Mouse (Mus musculus) right cerebral cortex, postnatal 4 days (tissue): ENCODE data around the gene Dnah7a.
A peak's percentile ranks its signal among the peaks of the same experiment; 100 is the strongest.
"Not testable (repeated sequence)": the region's sequence is repeated elsewhere in the genome, so short reads cannot be mapped to it uniquely, and the experiment has no call there.

Experiments used
- DNase-seq: peaks from one replicate; pipeline ENCODE4 v3.0.0-alpha.2; 2022

Dnah7a gene

DNA sequence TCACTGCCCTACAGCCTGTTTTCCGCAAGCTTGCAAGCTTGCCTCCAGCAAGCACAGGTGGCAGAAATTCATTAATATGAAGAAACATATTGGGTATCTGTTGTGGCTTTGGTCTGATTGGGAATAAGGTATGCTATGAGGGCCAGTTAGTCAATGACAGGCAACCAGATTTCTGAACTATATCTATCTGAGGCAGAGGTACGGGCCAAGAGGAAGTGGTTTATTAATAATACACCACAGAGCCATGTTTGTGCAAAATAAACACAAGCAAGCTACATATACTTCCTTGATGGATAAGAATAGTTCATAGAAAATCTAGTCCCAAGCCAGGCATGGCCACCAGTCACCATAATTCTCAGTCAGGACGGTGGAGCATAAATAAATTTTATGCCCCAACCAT, 328.9 kb downstream of the Dnah7a start:
- no peak for DNase-seq

- not testable (repeated sequence) for DNase-seq
Observed at GRCm38 (mm10) chr1:53375965-53376364, 330.6 kb downstream of the Dnah7a start.

GRCm38 (mm10) chr1:53358988-53359387, 347.6 kb downstream of the Dnah7a start:
- no peak for DNase-seq

DNA sequence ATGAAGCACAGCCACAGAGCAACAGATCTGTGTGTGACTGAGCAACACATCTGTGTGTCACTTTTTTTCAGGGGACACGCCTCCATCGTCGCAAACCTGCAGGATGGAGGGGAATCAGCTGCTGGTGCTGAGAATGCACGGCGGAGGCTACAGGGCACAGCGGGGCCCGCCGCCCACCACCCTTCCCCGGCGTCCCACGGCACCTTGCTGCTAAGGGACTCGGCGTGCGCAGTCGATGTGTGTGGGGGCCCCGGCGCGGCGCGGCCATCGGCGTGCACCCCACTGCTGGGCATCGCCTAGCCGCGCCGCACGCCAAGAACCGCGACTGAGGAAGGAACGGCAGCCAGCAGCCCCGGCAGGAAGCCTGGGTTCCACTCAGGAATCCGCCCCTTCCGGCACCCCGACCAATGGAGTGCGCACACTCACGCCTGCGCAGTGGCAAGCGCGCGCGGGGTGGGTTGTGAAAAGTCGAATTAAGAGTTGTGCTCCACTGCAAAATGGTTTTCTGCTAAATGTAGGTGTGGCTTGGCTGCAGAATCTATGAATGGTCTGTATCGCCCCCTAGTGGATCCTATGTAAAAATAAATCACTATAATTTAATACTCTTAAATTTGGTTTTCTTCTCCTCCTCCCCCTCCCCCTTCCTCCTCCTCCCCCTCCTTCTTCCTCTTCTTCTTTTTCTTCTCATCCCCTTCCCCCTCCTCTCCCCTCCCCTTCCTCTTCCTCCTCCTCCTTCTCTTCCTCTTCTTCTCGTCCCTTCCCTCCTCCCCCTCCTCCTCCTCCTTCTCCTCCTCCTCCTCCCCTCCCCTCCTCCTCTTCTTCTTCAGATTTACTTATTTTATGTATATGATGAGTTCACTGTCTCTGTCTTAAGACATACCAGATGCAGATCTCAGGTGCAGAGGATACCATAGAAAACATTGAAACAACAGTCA, 354.0 kb downstream of the Dnah7a start, which contains the start of the genes Asdurf, Gm28551 and Asnsd1:
Gene Asdurf, minus strand, starts transcription at position 293 of the 935 bp plus-strand sequence.
Gene Gm28551, minus strand, starts transcription at position 341 of the 935 bp plus-strand sequence.
Gene Asnsd1, minus strand, starts transcription at position 426 of the 935 bp plus-strand sequence.
- peak; percentile 96 for DNase-seq
